Mouse (Mus musculus) olfactory bulb, adult 2 months (tissue): Measurements from ENCODE around the gene Cap2. TPM values are rescaled to one million over a fixed set of nuclear protein-coding genes. Genes with fewer than 3 reads are reported as not detected.

Experiments
- H3K27ac ChIP-seq: fragments of 200-500 bp; 2 replicates; pipeline ENCODE4 v1.5.1; 2012; ENCODE audit warnings: low read depth, low read length; ENCODE audit not compliant: insufficient read depth
- H3K4me1 ChIP-seq: fragments of 200-500 bp; 2 replicates; pipeline ENCODE4 v1.6.1; 2012; ENCODE audit warnings: low read length; ENCODE audit not compliant: control insufficient read depth, insufficient read depth
- H3K4me3 ChIP-seq: fragments of 200-500 bp; 2 replicates; pipeline ENCODE4 v1.5.1; 2012; ENCODE audit warnings: mild to moderate bottlenecking, low read depth, low read length, moderate library complexity; ENCODE audit not compliant: insufficient read depth
- CTCF ChIP-seq: fragments of 200-500 bp; IDR thresholded peaks from 2 replicates; pipeline ENCODE4 v1.5.1; 2012; ENCODE audit warnings: low read depth, mild to moderate bottlenecking, low read length, moderate library complexity; ENCODE audit not compliant: insufficient read depth
- POLR2A ChIP-seq: fragments of 200-500 bp; IDR thresholded peaks from 2 replicates; pipeline ENCODE4 v1.6.1; 2012; ENCODE audit warnings: mild to moderate bottlenecking, low read depth, low read length, moderate library complexity; ENCODE audit not compliant: insufficient read depth
- WGBS: fragments of 180-500 bp; shearing (Covaris S2); methylation state at CpG from one replicate; pipeline ENCODE4 v1.1.7; 2018; 5-methylcytosine and 5-hydroxymethylcytosine counted together
- polyA plus RNA-seq: library from polyadenylated mRNA; stranded (reverse); fragments of >200 nt; gene quantifications from 2 replicates; pipeline ENCODE4 v1.2.4, GENCODE M21; 2012; ENCODE audit warnings: low replicate concordance; ENCODE audit not compliant: missing spikeins, insufficient read depth, insufficient read length

The Cap2 gene
- polyA plus RNA-seq, 1 experiment, result not detected

DNA sequence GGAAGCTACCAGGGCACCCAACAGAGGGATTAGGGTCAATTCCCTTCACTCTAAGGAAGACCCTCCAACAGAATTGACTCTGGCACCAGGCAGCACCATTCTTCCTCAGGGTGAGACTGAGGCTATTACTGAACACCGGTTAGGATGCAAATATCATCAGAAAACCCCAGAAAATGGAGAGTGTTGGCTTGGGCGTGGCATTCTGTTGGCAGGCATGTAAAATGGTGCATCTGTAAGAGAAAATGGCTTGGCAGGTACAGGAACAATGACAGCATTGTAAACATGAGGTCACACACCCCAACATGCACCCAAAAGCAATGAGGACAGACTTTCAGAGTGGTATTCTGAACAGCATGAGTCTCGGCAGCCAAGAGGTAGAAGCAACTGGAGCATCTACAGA is 30.0 kb downstream of the Cap2 start:
- Histone ChIP-seq H3K27ac (no peak overlapping the region), H3K4me1 (peaks cover 4% of the 10 kb centered on the region; the same call in 1 of the 2 replicates), H3K4me3 (no peak overlapping the region)
- TF ChIP-seq CTCF (no peak), POLR2A (no peak)
- WGBS, result 94% methylated on average over 3 of the region's 3 CpGs

DNA sequence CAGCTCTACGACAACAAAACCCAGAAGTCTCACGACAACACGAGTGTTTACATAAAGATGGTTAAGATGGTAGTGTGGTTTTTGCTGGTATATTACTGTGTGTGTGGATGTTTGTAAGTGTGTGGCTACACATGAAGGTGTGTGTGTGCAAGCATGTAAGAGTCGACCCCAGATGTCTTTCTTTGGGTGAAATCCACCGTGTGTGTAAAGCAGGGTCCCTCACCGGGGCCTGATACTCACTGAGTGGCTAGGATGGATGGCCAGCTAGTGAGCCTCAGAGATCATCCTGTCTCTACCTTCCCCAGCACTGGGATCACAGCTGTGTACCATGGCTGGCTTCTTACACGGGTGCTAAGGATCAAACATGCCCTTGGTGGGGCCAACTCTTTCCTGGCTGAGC is 30.6 kb downstream of the Cap2 start:
- TF ChIP-seq POLR2A (no peak), CTCF (no peak)
- no peak overlapping the region for H3K27ac ChIP-seq
- no peak overlapping the region for H3K4me3 ChIP-seq
- 92% methylated on average over 7 of the region's 7 CpGs for WGBS
- peaks cover 4% of the 10 kb centered on the region; the same call in 1 of the 2 replicates for H3K4me1 ChIP-seq

DNA sequence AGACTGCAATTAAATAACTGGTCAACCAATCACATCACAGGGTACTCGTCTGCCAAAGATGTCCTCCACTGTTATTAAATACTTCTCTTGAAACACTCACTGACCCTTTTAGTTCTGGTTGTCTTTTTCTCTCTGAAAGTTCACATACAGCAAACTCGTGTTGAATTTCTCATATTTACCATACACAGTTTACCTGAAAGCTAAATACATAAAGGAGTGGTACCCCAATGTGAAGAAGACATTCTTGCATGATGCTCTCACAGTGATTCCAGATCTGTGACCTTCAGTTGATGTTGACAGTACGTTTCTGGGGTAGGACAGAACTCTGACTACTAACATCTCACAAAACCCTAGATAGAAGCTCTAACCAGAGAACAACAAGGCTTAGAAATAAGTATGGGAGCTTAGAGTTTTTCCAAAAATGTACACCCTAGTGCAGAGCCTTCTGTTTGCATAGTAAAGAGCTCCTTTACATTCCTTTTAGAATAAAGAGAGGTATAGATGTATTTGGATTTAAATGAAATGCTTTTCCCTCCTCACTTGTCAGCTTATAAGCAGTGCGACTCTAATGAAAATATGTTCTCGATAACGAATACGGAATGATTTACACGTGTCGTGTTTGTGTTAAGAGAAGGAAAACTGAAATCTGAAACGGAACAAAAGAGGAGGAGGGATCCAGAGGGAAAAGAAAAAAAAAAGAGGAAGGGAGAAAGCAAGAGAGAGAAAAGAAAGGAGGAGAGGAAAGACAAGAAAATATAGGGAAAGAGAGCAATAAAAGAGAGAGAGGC is 31.9 kb downstream of the Cap2 start:
- Histone ChIP-seq H3K4me3 (no peak overlapping the region), H3K27ac (no peak overlapping the region), H3K4me1 (peaks cover 4% of the 10 kb centered on the region; the same call in 1 of the 2 replicates)
- 41% methylated on average over 10 of the region's 10 CpGs for WGBS
- TF ChIP-seq CTCF, result no peak
- TF ChIP-seq POLR2A, result no peak

DNA sequence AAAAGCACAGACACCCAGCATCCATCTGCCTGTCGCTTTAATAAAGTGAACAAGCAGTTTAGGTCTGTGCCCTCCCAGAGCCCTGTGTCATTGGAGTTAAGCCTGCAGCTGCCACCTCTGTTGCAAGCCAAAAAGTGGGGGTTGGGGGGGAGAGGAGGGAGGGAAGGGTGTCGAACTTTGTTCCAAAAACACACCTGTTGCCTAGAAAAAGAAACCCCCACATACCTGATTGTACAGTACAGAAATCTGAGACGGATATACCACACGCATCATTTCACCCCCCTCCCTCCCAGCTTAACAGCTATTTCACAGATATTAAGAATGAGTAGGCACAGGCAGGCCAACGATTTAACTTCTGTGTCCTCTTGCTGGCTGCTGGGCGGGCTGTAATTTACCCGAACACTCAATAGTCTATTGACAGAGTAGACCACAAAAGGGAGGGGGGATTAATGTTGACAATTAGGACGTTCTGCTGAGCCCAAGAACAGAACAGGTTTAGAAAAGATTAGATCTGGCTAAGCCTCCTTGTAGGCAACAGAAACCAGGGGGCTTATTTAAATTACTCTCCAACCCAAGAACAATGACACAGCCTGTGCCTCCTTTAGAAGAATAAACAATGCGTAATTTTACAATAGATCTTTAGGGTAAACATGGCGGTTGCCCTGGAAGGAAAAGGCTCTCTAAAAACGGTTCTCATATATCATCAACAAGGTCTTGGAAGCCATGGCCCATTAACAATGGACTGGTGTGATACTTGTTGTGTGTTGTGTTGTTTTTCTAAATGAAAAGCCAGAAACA is 32.7 kb downstream of the Cap2 start:
- H3K27ac ChIP-seq, result no peak overlapping the region

DNA sequence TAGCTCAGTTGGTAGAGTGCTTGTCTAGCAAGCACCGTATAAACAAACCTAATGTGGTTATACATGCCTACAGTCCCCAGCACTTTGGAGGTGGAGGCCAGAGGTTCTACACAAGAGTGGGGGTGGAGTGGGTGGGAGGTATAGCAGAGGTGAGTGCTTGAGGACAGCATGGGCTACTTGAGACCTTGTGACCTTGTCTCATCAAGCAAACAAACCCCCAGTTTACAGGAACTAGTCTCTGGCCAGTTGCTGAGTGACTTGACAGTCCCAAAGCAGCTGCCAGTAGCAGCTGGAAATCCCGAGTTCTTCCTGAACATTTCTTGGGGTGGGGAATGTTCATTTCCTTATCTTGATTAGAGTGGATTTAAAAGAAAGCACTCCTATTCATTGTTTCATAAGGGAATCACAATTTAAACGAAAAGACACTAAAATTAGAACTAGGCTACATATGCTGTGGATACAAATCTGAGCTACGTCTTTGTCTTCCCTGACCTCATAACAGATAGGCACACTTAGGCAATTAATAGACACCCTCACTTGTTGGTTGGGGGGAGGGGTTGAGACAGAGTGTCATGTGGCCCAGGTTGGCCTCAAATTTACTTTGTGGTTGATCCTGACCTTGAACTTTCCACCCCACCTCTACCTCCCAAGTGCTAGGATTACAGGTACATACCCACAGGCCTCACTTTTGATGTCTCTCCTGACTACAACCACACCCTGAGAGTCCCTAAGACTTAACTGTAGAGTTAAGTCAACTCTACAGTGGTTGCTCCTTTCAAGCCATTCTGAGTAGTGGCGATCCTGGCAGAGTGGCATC is 33.5 kb downstream of the Cap2 start:
- H3K4me3 ChIP-seq, result no peak overlapping the region
- 80% methylated on average over 5 of the region's 5 CpGs for WGBS
- TF ChIP-seq CTCF, result no peak
- TF ChIP-seq POLR2A, result no peak

More for the DNA sequence above, 32.7 kb downstream of the Cap2 start:
- 42% methylated on average over 11 of the region's 11 CpGs for WGBS
- Histone ChIP-seq H3K4me1 (peaks cover 4% of the 10 kb centered on the region; the same call in 1 of the 2 replicates), H3K4me3 (no peak overlapping the region)
- TF ChIP-seq POLR2A (no peak), CTCF (no peak)

DNA sequence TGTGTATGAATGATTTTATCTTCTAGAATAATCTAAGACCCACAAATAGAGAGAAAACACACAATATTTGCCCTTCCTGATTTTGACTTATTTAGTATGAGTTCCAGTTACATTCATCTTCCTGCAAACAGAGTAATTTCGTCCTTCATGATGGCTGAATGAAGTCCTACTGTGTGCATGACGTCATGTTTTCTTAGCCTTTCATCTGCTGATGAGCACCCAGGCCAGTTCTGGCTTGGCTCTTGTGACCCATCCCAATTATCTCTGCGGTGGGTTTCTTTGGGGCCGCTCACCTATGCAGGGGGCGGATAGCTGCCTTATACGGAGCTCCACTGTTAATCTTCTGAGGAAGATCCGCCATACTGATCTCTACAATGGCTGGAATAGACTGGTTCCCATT is 37.6 kb downstream of the Cap2 start:
- TF ChIP-seq POLR2A (no peak), CTCF (no peak)
- Histone ChIP-seq H3K4me1 (no peaks in the 10 kb centered on the region), H3K27ac (no peak overlapping the region), H3K4me3 (no peak overlapping the region)
- WGBS, result 92% methylated on average over 7 of the region's 7 CpGs

More for the DNA sequence above, 33.5 kb downstream of the Cap2 start:
- H3K4me1 ChIP-seq, result peaks cover 2% of the 10 kb centered on the region; the same call in 1 of the 2 replicates
- no peak overlapping the region for H3K27ac ChIP-seq

DNA sequence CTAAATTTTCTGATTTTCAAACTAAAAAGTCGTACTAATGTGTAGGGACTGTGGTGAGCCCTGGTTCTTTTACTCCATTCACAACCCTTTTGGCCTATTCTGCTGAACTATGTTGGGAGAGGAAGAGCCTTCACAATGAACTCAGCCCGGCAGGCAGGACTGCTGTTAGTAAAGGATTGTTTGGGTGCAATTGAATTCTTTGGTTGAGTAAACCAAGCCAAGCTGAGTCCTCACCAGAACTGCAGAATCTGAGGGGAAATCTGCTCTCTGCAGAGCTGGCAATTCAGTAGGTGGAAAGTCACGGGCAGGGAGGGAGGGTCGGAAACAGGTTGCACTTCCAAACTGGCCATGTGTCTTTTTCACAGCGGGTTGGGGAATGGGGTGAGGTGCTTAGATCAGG is 39.3 kb downstream of the Cap2 start:
- peaks cover 2% of the 10 kb centered on the region; the same call in 1 of the 2 replicates for H3K4me1 ChIP-seq
- no peak overlapping the region for H3K4me3 ChIP-seq
- H3K27ac ChIP-seq, result no peak overlapping the region
- WGBS, result 67% methylated on average over 5 of the region's 5 CpGs
- no peak for TF ChIP-seq CTCF
- no peak for TF ChIP-seq POLR2A

DNA sequence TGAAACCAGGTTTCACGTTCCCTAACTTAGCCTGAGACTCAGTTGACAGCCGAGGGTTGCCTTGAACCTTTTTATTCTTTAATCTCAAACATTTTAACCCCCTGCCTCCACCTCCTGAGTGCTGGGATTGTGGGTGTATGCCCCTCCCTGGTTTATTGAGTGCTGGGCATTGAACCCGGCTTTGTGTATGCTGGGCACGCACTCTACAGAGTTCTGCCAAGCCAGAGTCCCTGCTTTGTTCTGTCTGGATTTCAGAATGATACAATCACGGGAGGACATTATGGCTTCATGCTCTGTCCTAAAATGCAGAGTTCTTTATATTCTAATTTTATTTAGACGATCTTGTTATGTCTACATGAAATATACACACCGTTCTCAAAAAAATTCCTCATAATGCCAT is 41.1 kb downstream of the Cap2 start:
- TF ChIP-seq CTCF, result no peak
- TF ChIP-seq POLR2A, result no peak
- no peak overlapping the region for H3K4me3 ChIP-seq
- H3K4me1 ChIP-seq, result peaks cover 2% of the 10 kb centered on the region; the same call in 1 of the 2 replicates
- 75% methylated on average over 7 of the region's 7 CpGs for WGBS
- no peak overlapping the region for H3K27ac ChIP-seq
